Mouse (Mus musculus) urinary bladder, postnatal 14 days (tissue): ENCODE measurements around the gene Sppl2b.
A peak's percentile ranks its signal among the peaks of the same experiment; 100 is the strongest.
"Not testable (repeated sequence)": the region's sequence is repeated elsewhere in the genome, so short reads cannot be mapped to it uniquely, and the experiment has no call there.

Source experiments
- DNase-seq: peaks from one replicate; pipeline ENCODE4 v3.0.0; 2021; ENCODE audit warnings: low spot score

The Sppl2b gene

DNA sequence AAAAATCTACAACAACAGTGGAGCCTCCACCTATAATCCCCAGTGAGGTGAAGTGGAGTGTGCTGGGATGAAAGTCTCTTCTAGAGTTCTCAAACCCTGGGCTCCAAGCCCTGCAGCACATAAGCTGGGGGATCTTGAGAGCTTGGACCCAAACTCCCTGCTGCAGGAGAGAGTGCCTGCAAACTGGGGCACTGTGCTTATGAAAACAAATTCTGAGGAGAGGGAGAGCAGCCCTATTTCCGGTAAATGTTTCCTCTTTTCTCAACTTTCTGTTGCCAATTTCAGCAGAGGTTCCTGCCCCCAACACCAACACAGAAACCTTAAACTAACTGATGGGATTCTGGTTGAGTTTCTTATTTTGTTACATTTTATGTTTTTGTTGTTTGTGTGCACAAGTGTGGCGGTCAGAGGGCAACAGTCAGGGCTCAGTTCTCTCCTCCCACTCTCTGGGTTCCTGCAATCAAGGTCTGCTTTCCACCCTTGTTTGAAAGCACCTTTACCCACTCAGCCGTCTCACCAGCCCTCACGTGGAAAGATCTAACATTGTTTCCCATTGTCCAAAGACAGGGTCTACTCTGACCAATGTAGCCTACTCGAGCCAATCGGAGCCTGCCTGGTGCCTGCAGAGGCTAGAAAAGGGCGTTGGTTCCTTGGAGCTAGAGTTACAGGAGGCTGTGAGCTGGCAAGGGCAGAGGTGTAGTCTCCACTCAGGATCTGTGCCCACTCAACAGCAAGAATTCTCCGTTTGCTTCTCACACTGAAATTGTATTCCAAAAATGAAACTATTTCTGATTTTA, 31.0 kb upstream of the Sppl2b start:
- no peak for DNase-seq

DNA sequence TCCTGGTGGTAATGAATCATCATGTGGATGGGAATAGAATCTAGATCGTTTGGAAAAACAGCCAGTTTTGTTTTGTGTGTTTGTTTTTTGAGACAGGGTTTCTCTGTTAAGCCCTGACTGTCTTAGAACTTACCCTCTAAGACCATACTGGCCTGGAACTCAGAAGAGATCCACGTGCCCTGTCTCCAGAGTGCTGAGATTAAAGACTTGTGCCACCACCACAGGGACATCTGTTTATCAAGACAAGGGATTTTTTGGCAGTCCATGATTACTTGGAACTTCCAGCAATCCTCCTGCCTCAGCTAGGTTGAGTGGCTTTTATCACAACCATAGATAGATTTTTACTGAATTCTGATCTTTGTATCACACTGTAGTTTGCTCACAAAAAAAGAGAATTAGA, 30.2 kb upstream of the Sppl2b start:
- no peak for DNase-seq

DNA sequence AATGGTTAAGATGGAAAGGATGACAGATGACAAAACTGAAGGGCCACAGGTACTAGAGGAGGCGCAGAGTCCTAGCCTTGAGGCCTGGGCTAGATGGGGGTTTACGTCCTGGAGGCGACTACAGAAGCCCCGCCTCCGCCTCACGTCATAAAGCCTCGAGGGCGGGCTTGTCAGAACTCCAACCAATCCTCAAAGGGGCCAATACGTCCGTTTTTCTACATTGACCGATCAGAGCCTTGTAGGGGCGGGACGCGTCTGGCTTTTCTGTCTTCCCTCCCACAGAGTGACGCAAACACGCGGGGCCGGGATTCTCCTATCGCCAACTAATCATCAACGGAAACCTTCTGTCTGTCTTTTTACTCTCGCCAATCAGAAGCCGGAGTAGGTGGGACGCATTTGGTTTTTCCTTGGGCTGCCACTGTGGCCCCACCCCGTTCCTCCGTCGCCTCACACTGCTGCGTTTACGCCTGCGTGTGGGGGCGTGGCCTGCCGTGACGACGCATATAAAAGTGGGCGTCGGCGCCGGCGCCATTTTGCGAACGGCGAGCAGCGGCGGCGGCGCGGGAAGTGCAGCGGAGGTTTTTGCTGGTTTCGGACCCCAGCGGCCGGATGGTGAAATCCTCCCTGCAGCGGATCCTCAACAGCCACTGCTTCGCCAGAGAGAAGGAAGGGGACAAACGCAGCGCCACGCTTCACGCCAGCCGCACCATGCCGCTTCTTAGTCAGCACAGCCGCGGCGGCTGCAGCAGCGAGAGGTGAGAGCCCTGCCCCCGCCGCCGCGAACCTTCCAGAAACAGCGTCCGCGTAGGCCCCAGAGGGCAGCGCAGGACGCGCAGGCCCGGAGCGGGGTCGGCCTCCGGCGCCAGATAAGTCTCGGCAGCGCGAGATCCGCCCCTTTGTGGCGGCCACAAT, 28.7 kb upstream of the Sppl2b start, which contains the start of gene Oaz1:
Oaz1 (plus strand) TSS at position 506 of the 912 bp plus-strand sequence.
- peak; percentile 98 for DNase-seq

DNA sequence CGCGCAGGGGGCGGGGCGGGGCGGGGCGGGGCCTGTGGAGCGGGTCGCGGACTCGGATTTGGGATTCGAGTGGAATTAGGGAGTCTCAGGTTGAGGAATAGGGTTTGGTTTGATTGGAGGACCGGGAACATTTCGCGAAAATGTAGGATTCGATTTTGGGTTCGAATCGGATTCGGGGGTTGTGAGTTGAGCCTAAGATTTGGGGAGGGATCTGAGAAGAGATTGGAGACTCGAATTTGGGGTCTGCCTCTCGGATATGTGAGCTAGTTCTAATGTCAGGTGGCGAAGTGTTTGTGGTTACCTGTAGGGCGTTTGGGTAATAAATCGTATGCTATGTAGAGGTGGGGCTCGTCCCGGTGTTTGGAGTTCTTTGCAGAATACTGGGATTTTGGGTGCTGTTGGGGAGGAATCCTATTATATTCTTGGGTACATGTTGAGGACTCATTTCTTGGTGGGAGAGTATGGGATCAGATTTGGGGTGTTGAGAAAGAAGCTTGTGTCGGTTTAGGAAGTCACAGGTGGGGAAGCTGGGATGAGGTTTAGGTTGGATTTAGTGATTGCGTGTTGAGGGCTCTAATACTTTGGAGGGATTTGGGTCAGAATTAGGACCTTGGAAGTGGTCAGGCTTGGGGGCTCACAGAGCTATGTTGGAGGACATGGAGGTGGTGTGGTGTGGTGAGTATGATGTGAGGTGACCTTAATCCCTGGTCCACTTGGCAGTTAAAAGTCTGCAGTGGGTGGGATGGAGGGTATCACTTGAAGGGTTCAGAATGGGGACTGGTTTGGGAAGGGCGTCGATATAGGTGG, 27.8 kb upstream of the Sppl2b start:
- DNase-seq = no peak

DNA sequence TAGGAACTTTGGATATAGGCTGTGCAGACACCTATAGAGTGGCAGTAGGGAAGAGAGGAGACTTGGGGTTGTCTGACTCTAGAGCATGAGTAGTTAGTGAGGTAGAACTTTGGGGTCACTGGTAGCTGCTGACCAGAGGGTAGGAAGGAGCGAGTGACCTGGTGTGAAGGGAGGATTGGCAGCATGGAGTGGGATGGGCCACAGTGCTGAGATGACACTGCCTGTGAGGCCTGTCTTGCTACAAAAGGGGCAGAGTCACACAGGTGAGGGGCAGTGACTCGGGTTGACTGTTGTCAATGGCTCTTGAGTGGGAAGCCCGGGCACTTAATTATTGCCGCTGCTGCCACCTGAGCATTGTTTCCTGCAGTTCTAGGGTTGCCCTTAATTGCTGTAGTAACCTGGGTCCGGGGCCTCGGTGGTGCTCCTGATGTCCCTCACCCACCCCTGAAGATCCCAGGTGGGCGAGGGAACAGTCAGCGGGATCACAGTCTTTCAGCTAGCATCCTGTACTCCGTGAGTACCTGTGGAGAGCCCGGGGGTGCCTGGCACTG, 27.1 kb upstream of the Sppl2b start:
- no peak for DNase-seq

DNA sequence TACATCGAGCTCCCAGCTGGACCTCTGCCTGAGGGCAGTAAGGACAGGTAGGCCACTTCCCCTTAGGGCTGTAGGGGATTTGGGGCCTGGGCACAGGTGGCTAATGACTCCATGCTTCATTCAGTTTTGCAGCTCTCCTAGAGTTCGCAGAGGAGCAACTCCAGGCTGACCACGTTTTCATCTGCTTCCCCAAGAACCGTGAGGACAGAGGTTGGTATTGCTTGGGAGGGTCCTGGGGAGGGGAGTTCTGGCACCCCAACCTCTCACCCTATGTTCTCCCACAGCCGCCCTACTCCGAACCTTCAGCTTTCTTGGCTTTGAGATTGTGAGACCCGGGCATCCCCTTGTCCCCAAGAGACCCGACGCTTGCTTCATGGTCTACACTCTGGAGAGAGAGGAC, 26.5 kb upstream of the Sppl2b start:
- not testable (repeated sequence) for DNase-seq

DNA sequence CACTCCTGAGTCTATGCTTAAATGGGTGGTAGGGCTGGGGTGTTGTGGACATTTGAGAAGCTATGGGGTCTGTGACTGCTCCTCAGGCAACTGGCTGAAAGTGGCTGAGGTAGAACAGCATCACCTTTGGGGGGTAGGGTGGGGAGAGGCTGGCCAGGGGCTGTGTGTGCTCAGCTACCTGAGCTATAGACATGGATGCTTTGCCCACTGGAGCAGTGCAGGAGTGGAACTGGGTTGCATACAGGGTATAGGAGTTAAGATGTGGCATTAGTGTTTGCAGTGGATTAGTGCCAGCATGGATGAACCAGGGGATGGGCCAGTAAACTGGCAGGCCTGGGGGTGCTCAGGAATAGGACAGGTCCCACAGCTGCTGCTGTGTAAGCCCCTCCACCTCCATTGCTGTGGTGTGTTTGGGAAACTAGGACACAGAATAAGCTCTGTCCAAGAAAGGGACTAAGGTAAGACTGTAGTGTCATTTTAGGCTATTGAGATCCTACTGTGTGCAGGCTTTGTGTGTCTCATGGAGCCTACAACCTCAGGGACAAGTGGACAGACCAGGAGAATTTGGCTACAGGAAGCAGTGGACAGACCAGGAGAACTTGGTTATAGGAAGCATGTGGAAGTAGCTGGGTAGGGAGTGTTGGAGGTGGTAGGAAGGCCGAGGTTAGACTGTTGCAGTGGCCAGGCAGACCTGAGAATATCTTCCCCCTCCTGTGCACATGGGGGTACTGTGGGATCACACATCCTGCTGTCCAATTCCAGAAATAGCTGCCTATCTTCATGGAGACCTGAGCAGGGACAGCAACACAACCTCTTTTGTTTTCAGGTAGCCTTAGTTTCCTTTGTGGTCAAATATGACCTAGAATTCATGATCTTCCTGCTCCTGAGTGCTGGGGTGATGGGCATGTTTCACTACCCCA, 25.5 kb upstream of the Sppl2b start:
- DNase-seq = no peak

DNA sequence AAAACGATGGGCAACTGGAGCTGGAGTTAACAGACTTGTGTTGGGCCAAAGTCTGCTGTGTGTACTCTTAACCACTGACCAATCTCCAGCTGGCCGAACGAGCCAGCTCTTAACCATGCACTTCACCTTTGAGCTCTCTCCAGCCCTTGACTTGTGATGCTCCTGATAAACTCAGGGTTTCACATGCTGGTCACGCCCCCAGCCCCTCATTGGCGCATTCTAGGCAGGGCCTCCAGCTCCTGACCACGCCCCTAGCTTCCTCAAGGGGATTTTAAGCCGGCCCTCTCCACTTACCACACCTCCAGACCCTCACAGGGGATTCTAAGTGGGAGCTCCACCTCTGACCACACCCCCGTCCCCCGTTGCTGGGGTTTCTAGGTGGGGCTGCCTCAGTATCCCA, 23.9 kb upstream of the Sppl2b start:
- peak; percentile 60 for DNase-seq

DNA sequence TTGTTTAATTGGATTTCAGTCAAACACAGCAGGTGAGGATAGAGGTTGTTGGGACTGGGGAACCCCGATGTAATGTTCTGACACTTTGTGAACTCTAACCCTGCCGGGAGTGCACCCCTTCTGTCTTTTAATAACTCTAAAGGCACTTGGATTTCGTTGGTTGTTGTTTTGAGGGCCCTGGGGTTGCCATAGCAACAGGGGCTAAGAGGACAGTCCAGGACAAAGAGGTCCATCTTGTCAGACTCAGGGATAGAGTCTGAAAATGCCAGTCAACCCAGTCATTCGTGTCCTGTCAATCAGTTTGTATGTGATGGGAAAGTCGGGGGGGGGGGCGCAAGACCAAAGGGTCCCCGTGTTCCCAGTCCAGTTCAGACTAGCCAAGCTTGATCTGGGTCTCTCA, 22.3 kb upstream of the Sppl2b start:
- no peak for DNase-seq

DNA sequence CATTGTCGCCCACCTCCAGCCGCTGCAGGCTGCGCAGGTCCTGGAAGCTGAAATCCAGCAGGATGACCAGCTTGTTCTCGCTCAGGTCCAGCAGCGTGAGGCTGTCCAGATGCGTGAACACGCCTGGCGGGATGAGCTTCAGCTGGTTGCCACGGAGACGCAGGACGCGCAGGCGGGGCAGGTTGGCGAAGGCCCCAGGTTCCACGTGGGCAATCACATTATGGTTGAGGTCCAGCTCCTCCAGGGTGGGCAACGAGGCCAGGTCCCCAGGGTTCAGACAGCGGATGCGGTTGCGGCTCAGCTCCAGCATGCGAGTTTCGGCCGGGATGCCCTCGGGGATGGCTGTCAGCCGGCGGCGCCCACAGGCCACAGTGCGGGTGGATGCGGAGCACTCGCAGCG, 19.5 kb upstream of the Sppl2b start:
- no peak for DNase-seq

DNA sequence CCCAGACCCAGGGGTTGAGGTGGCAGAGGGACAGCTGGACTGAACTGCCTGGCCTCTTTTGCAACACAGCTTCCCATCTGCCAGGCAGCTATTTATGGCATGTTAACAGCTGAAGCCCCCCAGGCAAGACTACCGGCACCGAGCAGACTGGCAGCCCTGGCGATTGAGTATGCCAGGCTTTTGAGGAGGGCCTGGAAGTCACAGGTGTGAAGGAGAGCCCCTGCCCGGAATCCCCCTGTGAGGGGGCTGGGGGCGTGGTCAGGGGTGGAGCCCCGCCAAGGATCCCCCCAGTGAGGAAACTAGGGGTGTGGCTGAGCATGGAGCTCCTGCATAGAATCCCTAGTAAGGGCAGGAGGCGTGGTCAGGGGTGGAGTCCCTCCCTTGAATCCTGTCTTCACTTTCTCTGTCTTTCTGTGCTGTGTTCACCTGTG, 18.1 kb upstream of the Sppl2b start:
- DNase-seq = no peak

DNA sequence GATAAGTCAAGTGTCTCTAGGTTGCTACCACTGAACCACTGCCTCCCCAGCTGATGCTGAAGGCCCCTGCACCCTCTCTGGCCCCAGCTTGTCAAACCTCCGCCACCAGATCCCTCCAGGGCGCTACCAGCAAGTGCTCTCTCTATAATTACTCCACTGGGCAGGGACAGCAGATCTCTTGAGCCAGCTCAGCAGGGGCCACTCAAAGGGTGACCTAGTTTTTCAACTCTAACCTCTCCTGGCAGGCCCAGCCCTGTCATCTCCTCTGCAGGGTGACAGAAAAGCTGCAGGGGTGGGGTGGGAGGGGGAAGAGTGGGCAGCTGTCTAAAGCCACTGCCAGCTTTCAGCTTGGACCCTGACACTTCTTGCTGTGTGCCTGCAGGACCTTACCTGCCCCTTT, 17.2 kb upstream of the Sppl2b start:
- no peak for DNase-seq

DNA sequence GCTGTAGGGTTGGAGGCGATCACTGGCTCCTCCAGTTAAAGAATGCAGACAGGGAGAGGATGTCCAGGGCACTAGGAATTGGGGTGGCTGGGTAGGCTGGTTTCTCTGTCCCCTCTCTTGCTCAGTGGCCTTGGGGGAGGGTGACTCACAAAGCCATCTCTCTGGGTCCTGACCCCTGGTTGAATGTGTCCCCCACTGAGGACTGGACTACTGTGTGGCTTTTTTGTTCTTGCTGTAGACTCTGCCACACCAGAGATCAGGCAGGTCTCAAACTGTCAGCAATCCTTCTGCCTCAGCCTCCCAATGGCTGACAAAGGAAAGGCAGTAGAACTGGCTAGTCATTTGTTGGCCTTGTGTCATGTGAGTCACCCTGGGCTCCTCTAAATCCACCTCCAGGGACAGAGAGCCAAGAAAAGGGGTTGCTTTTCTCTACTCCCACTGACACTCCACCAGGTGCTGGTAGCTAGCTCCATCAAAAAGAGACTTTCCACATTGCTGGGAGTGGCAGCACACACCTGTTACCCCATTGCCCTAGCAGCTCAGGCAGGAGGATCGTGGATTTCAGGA, 16.6 kb upstream of the Sppl2b start:
- no peak for DNase-seq

DNA sequence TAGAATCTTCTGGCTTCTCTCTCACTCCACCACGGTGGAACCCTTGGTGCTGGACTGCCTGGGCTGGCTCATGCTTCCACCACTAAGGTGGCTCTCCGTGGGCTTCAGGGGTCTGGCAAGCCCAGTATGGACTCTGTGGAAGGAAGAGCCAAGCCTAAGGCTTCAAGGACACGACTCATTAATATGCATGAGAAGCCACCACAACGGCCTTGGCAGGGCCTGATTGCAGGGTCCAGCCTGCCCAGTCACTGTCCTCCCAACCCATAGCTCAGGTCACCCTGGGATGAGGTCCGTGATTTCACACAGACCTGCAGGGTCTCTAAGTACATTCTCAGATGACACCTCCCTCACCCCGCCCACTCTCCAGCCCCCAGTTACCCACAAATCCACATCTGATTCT, 15.2 kb upstream of the Sppl2b start:
- no peak for DNase-seq

DNA sequence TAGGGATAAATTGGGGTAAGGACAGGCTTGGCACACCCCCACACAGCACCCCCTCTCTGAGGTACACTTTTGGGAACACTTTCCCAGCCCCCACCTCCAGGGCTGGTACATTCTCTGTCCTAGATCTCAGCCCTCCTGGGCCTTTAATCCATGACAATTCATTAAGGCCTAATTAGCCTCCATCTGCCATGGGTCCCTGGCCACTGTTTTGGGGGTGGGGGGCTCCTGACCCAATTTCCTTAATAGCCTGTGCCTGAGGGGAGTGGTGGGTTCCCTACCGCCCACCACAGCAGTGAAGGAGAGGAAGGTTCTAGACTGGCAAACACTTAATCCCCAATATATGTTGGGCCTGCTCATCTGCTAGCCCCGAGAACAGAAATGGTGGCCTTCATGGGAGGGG, 13.4 kb upstream of the Sppl2b start:
- no peak for DNase-seq

DNA sequence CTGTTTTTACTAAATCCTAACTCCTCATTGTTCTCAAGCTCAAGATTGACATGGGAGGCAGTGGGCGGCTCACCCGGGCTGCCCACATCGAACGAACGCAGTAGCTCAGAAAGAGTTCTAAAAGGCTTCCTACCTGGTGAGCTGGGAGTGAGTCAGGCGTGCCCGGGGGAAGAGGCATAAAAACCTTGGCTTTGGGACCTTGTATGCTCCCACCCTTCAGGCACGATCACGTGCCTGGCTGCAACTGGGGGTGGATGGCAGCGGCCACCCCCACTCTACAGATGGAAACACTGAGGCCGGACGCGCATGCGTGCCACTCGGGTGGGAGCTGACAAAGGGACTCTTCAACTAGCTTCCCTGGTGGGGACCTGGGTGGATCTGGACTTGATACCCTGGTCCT, 12.7 kb upstream of the Sppl2b start:
- DNase-seq = no peak

DNA sequence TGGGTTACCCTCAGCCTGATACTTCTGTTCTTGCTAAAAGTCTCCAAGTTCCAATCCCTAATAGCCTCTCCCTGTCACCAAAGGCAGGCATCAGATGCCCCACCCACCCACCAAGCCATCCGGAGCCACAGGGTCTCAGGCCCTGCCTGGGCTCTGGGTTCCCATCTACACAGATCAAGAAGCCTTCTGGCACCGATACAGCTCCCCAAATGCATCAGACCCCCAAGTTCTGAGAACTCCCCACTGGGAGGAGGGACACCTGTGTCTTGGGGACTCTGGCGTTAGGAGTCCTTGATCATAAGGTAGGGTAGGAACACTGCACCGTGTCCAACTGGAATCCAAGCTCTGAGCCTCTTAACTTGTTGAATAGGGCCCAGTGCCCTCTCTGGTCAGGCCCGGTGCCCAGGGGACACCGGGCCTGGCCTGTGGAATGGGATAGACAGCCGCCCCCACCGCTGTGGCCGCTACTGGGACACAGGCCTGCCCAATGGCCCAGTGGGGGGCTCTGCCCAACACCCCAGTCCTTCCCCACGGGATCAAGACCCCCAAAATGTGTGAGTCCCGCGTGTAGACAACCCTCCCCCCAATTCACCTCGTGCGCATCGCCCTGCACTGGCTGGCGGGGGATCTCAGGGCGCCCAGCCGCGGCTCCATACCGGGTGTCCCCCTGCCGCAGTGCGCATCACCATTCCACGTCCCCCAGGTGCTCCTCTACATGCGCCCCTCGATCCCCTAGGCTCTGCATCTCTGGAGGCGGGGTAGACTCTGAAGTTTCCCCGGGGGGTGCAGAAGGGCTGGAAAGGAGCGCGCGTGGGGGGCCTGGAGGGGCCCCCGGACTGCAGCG, 11.8 kb upstream of the Sppl2b start:
- no peak for DNase-seq

DNA sequence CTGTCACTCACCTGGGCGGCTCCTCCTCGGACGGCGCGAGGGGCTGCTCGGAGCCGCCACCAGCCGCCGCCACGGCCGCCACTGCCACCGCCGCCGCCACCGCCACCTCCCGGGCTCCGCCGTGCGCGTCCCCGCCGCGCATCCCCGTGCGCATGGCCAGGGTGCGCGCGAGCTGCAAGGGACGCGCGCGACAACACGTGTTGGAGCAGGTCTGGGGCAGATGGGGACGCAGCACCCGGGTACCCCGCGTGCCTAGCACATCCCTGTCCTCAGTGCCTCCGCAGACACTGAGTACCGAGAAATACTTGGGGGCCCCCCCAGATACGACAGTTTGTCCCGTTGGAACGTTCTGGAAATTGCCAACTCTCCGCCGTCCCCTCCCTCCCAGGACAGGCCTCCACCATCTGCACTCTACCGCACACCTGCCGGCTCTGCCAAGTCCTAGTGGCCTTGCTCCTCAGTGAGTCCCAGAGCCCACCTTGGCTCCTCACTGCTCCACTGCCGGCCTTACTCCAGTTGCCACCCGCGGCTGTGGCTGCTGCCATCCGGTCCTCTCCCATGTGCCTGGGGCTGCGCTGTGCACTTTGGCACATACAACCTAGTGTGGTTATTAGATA, 11.0 kb upstream of the Sppl2b start, which contains the start of gene Lingo3:
Lingo3 (minus strand) TSS at position 109 of the 617 bp plus-strand sequence.
- no peak for DNase-seq

DNA sequence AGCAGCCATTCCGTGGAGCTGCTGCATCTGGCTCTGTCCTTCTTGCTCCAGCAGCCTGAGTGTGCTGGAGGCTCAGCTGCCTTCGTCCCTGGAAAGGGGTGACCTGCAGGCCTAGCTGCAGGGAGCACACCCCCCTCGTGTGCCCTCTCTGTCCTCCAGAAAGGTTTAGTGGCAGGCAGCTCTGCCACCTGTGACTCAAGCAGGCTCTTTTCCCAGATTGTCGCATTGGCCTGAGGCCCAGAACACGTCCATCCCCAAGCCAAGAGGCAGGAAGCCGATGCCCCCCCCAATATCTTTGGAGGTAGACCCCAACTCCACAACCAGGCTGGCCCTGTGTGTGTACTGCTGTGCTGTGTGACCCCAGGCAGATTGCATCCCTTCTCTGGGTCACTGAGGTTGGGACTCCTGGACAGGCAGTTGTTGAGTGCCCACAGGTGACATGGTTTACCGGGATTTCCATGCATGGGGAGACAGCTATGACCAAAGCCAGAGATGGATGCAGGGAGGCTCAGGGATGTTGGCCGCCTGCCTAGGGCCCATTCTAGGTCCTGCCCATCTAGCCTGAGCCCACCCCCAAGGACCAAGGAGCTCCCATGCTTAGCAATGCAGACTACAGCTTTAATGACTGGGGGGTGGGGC, 9.9 kb upstream of the Sppl2b start:
- no peak for DNase-seq
